Mouse (Mus musculus) thymus, postnatal 4 days (tissue): ENCODE results near the gene Glrb.

Source experiments
- DNase-seq: peaks from one replicate; pipeline ENCODE4 v3.0.0; 2021

Glrb gene

DNA sequence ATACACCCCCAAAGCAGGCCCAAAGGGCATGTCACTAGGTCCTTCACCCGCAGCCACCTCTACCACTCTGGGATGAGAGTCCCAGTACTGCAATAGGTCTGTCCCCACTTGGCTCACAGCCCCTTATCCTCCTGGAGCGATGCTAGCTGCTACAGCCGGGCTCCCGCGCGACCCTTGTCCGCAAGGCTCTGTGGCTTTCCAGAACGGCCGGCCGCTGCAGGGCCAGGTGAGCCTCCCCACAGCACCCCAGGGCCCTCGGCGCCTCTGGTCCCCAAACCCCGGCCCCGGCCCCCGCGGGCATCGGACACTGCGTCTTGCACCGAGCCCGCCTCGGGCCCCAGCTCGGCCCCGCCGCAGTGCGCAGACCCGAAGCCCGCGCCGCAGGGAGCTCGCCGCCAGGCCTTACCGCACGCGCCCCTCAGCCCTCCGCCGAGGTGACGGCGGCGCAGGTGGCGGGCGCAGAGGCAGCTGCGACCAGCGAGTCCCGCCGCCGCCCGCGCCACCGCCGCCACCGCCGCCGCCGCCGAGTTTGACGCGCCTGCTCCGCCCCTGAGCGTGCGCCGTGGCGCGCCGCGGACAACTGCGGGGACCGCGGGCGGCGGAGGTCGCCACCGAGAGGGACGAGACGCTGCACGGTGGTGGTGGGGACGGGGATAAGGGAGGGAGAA, at the start of gene Glrb:
TSS of gene Glrb (minus strand) at position 550 of the 668 bp plus-strand sequence.
- DNase-seq, result peak; percentile 23

DNA sequence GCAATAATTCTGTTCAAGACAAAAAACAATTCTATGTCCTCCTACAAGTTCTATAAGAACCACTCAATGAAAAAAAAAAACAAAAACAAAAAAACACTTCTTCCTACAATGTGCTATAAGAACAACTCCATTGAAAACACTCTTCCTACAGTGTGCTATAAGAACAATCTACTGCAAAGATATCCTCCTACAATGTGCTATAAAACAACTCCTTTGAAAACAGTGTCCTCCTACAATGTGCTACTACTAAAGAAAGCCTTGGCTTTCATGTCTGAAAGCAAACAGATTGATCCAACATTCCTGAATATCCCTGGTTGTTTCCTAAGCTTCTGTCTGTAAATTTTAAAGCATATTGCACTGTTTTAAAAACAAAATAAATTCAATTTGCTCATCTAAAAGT, 46.5 kb upstream of the Glrb start:
- DNase-seq, result no peak

DNA sequence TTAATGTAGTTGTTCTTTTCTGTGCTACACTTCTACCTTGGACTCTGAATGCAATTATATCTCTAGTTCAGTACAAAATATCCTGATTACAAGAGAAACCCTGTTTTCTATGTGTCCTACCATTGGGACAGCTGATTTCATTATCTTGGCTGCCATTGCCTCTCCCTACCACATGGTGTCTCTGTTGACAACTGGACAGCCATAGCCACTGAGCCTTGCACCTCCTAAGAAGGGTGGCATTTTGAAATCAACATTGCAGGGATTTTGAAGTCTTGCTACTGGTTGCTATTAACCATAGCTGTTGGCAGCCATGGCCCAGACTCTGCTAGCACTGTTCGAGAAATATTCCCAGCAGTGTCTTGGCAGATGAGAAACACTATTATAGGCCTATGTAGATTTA, 45.1 kb upstream of the Glrb start:
- peak; percentile 14 for DNase-seq

DNA sequence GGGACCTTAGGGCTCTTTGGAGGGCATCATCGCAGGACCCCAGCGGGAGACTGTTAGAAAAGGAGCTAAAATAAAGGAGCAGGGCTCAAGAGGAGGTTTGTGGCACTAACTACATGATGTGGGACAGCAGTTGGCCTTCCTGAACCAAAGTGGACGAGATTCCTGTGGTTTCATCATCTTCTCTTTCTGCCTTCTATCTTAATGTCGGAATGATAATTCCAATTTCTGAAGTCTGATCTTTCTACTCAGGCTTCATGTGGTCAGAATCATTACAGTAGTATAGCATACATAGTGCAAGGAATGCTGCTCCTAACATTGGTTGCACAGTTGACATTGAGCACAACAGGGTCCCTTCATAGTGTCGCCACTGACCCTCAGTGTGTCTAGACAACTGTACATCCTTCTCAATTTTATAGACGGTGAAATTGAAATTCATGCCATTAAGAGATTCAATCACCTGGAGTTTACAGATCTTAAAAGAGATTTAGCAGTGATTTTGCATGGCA, 372 bp upstream of the Glrb start:
- DNase-seq, result no peak

DNA sequence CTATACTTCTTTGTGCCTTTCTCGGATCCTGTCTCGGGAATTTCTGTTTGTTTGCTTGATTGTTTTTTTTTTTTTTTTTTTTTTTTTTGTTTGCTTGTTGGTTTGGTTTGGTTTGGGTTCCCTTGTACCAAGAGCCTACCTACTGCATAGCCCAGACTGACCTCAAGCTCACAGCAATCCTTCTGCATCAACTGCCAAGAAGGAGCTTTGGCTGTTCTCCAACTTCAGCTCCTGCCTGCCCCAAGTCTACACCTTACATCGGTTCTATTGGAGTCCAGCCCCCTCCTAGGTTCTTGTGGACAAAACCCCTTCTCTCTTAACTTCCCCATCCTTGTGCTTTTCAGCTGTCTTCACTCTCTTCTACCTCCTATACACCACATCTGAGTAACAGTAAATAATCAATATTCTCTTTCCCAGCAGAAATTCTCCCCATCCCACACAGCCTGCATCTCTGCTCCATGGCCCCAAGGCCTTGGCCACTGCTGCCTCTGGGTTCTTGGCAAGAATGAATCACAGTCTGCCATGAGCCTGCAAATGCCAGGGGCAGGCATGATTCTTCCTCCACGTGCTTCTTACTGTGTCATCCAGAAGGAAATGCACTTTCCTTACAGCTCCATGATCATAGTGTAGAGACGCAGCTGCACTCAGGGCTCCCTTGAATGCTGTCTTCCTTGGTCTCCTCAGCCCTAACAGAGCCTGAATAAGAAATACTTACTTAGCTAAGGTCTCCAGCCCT, 18.5 kb downstream of the Glrb start:
- DNase-seq, result no peak

DNA sequence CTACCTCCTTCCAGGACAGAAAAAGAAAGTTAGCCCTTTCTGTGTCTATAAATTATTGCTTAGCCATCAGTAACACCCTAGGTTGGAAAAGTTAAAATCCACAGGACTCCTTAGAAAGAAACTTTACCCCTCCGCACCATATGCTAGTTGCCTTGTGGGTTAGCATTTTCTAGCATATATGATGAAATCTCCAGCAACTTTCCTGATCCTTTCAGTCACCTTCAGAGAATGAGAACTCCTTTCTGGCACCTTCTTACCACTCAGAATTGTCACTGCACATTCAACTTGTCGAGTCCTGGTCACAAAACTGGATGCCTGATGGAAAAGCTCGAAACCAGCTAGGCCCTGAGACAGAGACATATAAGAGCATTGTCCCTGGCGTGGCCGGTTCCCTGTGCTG, 19.1 kb downstream of the Glrb start:
- DNase-seq, result no peak

DNA sequence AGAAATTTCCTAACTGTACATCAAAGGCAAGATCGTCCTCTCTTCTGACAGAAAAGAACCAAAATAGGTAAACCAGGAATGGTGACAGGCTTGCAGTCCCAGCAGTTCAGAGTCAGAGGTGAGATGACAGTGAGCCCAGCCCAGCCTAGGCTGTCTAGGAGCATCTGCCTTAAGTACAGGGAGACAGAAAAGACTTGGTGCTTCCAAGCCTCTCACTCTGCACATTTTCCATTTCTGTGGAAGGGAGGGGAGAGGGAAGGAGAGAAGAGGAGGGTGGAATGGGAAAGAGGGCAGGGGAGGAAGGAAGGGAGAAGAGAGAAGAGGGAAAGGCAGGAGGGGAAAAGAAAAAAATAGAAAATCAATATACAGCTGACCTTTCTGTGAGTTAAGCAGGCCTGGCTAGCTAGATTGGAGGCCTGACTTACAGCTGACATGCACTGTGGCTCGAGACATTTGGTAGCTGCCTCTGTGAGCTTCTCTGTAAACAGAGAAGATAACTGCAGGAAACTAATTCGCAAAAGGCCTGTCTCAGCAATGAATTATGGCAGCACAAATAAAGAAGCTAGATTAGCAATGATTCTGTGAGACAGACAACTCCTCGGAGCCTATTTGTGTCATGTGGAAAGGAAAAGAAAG, 20.3 kb downstream of the Glrb start:
- DNase-seq, result no peak

DNA sequence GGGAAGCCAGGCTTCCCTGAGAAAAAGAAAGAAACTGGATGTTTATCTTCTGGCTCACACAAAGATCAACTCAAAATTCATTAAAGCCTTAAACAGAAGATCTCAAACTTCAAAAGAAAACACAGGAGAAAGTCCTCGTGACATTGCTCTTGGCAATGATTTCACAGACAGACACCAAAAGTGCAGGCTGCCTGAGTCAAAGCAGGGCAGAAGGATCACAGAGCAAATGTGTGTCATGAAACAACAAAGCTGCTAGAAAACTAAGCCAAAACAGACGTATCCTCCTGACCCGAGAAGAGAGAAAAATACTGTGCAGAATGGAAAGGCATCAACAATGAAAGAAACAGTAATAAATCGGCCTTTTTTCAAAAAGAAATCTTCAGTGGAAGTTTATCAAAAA, 22.4 kb downstream of the Glrb start:
- no peak for DNase-seq

DNA sequence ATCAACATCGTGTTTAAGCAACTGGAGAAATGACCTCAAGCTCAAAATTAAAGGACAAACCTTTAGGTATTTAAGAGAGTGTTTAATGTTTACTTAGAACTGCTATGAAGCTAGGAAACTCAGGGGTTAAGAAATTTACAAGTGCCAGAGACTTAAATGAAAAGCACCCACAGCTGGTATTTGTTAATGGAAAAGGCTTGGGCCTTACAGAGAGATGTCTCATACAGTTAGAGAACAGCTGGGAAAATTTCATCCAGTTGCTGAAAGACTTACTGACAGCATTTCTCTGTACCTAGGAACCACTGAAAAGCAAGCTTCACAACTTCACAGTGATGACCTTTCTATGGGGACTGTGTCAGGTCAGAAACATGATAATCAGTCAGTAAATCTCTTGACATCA, 28.3 kb downstream of the Glrb start:
- no peak for DNase-seq

DNA sequence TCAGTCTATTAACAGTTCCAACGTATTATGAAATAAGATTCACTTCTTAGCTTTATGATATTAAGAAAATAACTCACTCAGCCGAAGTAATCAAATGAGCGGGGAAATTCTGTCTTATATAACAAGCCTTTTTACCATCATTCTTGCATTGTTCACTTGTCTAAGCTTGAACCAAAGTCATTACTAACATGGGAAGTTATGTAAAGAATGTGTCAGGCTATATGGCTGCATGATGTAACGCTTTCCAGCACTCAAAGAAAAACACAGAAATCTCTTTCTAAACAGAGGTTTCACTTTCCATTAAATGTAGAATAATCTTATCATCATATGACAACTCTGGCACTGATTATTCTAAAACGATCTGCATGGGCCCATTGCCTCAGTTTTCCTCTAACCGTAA, 29.9 kb downstream of the Glrb start:
- no peak for DNase-seq

DNA sequence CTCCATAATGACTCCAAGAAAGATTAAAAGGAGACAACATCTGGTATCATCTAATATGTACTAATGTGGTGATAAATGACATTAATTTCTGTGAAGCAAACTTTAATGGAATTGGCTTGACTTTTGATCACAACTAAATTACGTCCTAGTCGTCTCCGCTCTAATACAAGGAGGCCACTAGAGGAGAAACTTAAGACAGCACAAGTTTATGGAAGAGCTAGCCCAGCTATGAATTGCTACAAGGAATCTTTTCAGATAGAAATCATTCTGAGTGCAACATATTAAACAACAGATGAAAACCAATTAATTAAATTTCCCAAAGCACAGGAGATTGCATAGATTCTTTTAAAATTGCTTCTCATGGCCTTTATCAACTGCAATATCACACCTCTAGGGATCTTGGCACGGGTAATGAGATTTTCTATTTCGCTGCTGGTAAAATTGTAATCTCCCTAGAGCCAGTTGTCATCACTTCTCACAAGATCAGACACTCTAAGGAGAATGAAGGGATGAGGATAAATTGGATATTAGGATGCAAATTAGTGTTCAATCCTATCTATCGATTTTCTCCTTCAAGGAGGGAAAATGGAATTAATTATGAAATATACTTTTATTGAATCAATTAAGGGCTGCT, 32.7 kb downstream of the Glrb start:
- DNase-seq, result no peak

DNA sequence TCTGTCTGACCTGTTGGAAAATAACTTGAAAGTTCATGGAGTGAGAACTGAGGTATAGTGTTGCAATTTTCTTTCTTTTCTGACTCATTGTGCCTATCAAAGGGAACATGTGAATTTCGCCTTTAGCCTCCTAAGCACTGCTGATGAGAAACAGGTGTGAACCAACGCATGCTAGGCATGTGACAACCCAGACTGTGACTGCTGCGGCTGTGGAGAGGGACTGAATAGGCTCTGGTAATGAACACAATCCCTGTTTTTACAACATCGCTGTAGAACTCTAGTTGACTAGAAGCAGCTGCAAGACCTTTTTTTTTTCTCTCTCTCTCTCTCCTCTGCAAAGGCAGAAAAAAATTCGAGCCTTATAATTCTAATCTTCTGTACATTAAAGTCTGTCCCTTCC, 34.9 kb downstream of the Glrb start:
- no peak for DNase-seq

DNA sequence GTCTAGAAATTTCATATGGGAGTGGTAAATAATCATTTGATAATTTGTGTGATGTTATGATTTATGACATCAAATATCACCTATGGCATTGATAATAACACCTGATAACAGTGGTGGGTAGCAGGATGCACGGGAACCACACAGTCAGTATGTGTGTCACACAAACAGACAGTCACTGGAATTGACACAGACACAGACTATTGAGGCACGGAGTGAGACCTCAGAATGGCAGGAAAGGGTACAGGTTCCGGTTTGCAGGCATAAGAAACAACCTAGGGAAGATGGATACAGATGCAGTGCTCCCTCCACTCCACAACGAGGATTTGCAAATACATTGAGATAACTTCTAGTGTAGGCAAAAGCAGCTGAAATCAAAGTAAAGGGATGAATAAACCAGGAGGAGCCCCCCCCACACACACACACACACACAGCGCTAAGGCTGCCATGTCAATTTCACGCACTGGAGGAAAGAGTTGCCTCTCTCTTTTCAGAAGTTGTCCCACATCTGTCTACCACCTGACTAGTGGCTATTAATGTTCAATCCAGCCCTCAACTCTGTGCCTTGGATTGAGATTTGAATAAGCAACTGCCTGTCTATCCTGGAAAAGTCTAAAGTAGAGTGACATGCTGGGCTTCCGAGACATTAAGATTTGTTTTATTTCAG, 38.6 kb downstream of the Glrb start:
- DNase-seq, result no peak

DNA sequence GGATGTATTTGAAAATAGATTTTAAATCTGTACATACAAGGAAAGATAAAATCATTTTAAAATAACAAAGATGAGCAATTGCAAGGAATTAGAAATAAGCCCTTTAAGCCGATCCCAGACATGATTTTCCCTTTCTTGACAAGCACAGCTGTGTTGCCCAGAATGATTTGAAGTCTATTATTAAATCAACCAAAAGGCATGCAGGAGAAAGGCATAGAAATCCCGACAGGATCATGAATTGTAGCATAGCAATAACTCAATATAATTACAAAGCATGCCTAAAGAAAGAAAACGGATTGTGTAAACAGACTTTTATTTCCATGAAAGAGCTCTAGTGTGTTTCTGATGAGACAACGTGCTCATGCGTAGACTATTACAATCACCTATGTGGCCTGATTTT, 39.4 kb downstream of the Glrb start:
- DNase-seq, result no peak

DNA sequence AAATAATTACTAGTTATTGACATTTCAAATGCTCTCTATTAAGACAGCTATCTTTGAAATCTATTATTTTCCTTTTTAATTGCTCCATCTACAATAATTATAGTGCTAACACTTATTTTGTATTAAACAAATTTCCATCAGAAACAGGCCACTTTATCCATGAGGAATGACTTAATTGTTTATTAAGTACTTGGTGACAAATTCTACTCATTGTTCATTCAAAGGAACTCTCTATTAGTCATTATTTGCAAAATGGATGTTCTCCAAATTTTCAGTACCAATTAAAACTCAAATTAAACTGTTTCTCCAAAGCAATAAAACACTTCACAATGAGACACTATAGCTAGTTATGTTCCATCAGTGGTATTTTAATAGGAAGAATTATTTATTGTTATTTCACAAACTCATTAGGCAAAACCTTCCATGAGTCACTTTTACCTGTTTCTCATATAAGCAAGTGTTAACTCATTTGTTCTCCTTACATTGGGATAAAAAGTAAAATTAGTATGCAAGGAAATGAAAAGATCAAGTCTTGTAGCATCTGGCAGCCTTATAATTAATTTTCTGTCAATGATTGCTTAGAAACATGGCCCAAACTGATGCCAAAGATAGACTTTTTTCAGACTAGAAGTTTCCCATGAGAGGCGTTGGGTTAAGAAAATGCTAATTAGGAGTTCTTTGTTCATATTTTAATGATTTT, 41.8 kb downstream of the Glrb start:
- DNase-seq, result no peak

DNA sequence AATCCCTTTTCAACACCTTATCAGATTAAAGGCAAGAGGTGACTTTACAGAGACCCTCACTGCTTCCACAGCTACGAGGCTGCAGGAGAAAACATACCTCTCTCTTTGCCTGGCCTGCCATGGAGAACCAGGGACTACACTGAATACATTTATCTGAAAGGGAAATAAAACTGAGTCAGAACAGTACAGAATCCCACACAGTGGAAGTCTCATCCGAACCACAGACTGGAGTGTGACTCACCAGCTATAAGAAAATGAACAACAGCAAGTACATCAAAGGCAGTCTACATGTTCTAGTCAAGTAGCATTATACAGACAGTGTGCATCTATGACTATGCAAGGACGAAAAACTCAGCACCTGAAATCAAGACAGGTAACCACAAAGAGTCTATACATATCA, 46.1 kb downstream of the Glrb start:
- DNase-seq, result no peak

DNA sequence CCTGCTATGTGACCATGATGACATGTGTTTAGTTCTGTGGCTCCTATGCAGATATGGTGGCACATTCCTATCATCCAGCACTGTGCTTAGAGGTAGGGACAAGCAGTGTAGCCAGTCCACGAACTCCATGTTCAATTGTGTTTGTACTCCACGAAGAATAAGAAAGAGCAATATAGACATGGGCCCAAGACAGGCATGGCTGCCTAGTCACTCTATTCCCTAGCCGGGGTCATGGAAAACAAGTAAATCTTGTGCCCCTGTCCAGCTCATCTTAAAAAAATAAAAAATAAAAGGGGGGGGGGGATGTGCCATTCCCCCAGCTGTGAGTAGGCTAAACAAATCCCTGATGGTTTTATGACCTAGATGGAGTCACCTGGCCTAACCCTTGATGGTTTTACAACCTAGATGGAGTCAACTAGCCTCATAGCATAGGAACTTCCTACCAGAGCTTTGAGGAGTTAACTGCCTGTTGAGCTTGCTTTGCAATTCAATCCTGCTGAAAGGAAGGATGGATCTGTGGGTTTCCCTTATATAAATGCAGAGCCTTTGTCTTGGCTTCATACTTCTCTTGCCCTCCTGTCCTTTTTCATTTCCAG, 60.5 kb downstream of the Glrb start:
- DNase-seq, result no peak

DNA sequence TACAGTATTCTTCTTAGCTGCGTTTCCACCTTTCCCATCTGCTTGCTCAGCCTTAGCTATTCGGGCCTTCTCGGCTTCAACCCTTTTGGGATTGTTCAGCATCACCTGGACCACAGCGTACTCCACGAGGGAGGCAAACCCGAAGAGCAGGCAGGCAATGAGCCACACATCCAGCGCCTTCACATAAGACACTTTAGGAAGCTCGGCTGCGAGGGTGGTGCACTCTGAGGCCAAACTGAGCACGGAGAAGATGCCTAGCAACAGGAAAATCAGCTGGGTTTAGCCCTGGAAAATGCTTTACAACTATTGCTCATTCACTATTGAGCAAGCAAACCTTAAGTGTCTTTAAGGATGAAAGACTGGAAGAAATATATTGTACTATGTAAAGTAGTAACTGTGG, 62.5 kb downstream of the Glrb start:
- no peak for DNase-seq

DNA sequence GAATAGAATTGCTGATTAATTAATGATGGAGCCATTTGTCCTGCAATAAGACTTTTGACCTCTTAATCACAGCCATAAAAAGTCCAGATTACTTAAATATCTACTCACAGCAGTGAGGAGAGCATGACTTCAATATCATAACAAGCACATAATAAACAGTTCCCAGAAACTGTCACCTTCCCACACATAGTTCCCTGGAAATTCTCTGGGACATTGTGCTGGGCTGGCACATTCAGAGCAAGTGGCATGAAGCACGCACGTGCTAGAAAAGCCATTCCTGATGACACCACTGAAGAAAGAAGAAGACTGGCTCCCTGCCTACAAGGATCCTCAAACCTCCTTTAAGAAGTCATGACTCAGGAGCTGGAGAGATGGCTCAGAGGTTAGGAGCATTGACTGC, 67.8 kb downstream of the Glrb start:
- no peak for DNase-seq

DNA sequence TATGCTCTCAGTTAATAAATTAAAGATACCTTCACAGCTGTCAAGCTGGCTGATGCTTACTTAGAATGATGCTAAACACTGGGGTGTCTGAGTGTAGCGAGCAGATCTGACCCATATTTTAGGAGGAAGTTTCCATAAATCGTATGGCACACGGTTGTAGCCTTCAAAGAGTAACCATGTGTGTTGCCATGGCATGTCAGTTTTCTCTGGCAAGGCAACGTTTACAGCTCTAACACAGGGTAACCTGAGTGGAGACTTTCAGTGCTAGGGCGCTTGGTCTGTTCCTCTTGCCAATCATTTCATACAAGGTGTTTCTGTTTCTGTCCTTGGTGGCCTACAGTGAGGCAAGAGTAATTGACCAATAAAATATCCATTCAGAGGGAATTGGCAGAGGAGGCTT, 73.6 kb downstream of the Glrb start:
- no peak for DNase-seq

DNA sequence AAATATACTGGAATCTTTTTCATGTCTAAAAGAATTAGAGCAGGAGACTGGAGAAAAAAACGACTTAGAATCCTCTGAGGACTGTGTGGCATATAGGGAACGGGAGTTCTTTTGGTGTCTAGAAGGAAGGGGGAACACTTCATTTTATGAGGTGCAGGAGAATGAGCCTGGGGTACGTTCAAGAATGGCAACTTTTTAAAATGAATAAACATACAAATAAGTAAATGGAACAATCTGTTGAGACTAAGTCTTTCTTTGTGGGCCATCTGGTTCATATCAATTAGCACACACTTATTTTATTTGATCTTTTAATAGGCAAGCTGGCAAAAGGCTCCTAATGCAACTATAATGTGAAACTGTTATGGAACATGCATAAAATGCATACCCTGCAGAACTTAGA, 75.9 kb downstream of the Glrb start:
- no peak for DNase-seq

DNA sequence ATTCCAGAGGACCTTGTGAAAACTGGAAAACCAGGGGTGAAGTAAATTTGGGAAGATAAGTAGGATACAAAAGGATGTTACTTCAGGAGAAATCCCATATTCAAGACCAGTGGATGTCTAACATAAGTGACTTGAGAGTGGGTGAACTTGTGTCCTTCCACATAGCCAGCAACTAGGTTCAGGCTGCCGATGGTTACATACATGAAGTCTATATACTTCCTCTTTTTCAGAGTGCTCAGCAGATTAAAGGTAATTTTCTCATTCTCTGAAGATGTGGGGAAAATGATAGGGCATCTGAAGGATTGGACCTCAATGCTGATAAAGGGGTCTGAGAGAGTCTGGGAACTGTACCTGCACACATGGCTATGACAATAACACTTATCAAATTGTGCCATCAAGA, 89.5 kb downstream of the Glrb start:
- no peak for DNase-seq
